Mouse (Mus musculus): Measurements from ENCODE around the gene Asb15. TPM values are rescaled to one million over a fixed set of nuclear protein-coding genes. Genes with fewer than 3 reads are reported as not detected.

Asb15 gene
- total RNA-seq, 1 experiment = not detected

- no peak for DNase-seq (ENCODE audit: low read depth, low spot score)
- in situ Hi-C loops (cut with MboI; ENCODE audit: low sequenced_read_pairs in 2 of 2, unreplicated experiment in 2 of 2) = no loop called here
- no peaks in the 10 kb centered on the region for H3K4me1 ChIP-seq (ENCODE audit: control insufficient read depth in 2 of 2, insufficient read depth in 2 of 2, low read length in 2 of 2, poor library complexity in 1 of 2)
Measured at GRCm38 (mm10) chr6:24573319-24573718, 45.4 kb downstream of the Asb15 start.

GRCm38 (mm10) chr6:24583456-24583855 lies 55.5 kb downstream of the Asb15 start:
- Histone ChIP-seq H3K4me1 (ENCODE audit: control insufficient read depth in 2 of 2, insufficient read depth in 2 of 2, low read length in 2 of 2, poor library complexity in 1 of 2) (no peaks in the 10 kb centered on the region), H3K36me3 (ENCODE audit: control insufficient read depth, insufficient read depth, low read length, poor library complexity, severe bottlenecking) (no peaks in the 10 kb centered on the region), H3K9ac (ENCODE audit: insufficient read depth, low read depth, low read length, poor library complexity, severe bottlenecking) (no peak overlapping the region), H3K9me3 (ENCODE audit: control insufficient read depth, insufficient read depth, low read depth, low read length) (no peaks in the 10 kb centered on the region), H3K4me3 (ENCODE audit: insufficient read depth in 1 of 2, low read depth in 1 of 2, low read length in 2 of 2, poor library complexity in 1 of 2, severe bottlenecking in 1 of 2) (no peak overlapping the region), H3K27ac (ENCODE audit: insufficient read depth, low read depth, low read length, poor library complexity, severe bottlenecking) (no peak overlapping the region)
- in situ Hi-C loops (cut with MboI; ENCODE audit: low sequenced_read_pairs in 2 of 2, unreplicated experiment in 2 of 2) = no loop called here
- no peak for TF ChIP-seq MAFK (IDR thresholded peaks at IDR 0.05; ENCODE audit: insufficient read depth, low read depth, low read length)
- TF ChIP-seq CHD2 (IDR thresholded peaks at IDR 0.05; ENCODE audit: low read depth, low read length) = no peak
- TF ChIP-seq ZC3H11A (IDR thresholded peaks at IDR 0.05; ENCODE audit: borderline replicate concordance, low read depth, low read length) = no peak
- TF ChIP-seq ZNF384 (IDR thresholded peaks at IDR 0.05; ENCODE audit: low read depth, low read length) = no peak
- no peak for TF ChIP-seq HCFC1 (IDR thresholded peaks at IDR 0.05; ENCODE audit: borderline replicate concordance, insufficient read depth, low read length)
- no peak for DNase-seq (ENCODE audit: low read depth, low spot score)

More at GRCm38 (mm10) chr6:24573319-24573718, 45.4 kb downstream of the Asb15 start:
- Histone ChIP-seq H3K4me3 (ENCODE audit: insufficient read depth in 1 of 2, low read depth in 1 of 2, low read length in 2 of 2, poor library complexity in 1 of 2, severe bottlenecking in 1 of 2) (no peak overlapping the region), H3K9ac (ENCODE audit: insufficient read depth, low read depth, low read length, poor library complexity, severe bottlenecking) (no peak overlapping the region), H3K27ac (ENCODE audit: insufficient read depth, low read depth, low read length, poor library complexity, severe bottlenecking) (no peak overlapping the region), H3K36me3 (ENCODE audit: control insufficient read depth, insufficient read depth, low read length, poor library complexity, severe bottlenecking) (no peaks in the 10 kb centered on the region), H3K9me3 (ENCODE audit: control insufficient read depth, insufficient read depth, low read depth, low read length) (no peaks in the 10 kb centered on the region)
- TF ChIP-seq MAFK (IDR thresholded peaks at IDR 0.05; ENCODE audit: insufficient read depth, low read depth, low read length) (no peak), ZNF384 (IDR thresholded peaks at IDR 0.05; ENCODE audit: low read depth, low read length) (no peak), HCFC1 (IDR thresholded peaks at IDR 0.05; ENCODE audit: borderline replicate concordance, insufficient read depth, low read length) (no peak), CHD2 (IDR thresholded peaks at IDR 0.05; ENCODE audit: low read depth, low read length) (no peak), ZC3H11A (IDR thresholded peaks at IDR 0.05; ENCODE audit: borderline replicate concordance, low read depth, low read length) (no peak)

- H3K9ac ChIP-seq (ENCODE audit: insufficient read depth, low read depth, low read length, poor library complexity, severe bottlenecking) = no peak overlapping the region
- TF ChIP-seq CHD2 (IDR thresholded peaks at IDR 0.05; ENCODE audit: low read depth, low read length) = no peak
- no peak for TF ChIP-seq MAFK (IDR thresholded peaks at IDR 0.05; ENCODE audit: insufficient read depth, low read depth, low read length)
- no peak for TF ChIP-seq ZC3H11A (IDR thresholded peaks at IDR 0.05; ENCODE audit: borderline replicate concordance, low read depth, low read length)
- no peak for TF ChIP-seq HCFC1 (IDR thresholded peaks at IDR 0.05; ENCODE audit: borderline replicate concordance, insufficient read depth, low read length)
- TF ChIP-seq ZNF384 (IDR thresholded peaks at IDR 0.05; ENCODE audit: low read depth, low read length) = no peak
- no peak overlapping the region for H3K27ac ChIP-seq (ENCODE audit: insufficient read depth, low read depth, low read length, poor library complexity, severe bottlenecking)
- DNase-seq (ENCODE audit: low read depth, low spot score) = no peak
- H3K36me3 ChIP-seq (ENCODE audit: control insufficient read depth, insufficient read depth, low read length, poor library complexity, severe bottlenecking) = no peaks in the 10 kb centered on the region
- H3K4me3 ChIP-seq (ENCODE audit: insufficient read depth in 1 of 2, low read depth in 1 of 2, low read length in 2 of 2, poor library complexity in 1 of 2, severe bottlenecking in 1 of 2) = no peak overlapping the region
- no peaks in the 10 kb centered on the region for H3K4me1 ChIP-seq (ENCODE audit: control insufficient read depth in 2 of 2, insufficient read depth in 2 of 2, low read length in 2 of 2, poor library complexity in 1 of 2)
- in situ Hi-C loops (cut with MboI; ENCODE audit: low sequenced_read_pairs in 2 of 2, unreplicated experiment in 2 of 2) = no loop called here
- H3K9me3 ChIP-seq (ENCODE audit: control insufficient read depth, insufficient read depth, low read depth, low read length) = no peaks in the 10 kb centered on the region
Measured at GRCm38 (mm10) chr6:24585431-24586310, 57.7 kb downstream of the Asb15 start.

GRCm38 (mm10) chr6:24586885-24587284 lies 58.9 kb downstream of the Asb15 start:
- Histone ChIP-seq H3K27ac (ENCODE audit: insufficient read depth, low read depth, low read length, poor library complexity, severe bottlenecking) (no peak overlapping the region), H3K9me3 (ENCODE audit: control insufficient read depth, insufficient read depth, low read depth, low read length) (no peaks in the 10 kb centered on the region), H3K4me3 (ENCODE audit: insufficient read depth in 1 of 2, low read depth in 1 of 2, low read length in 2 of 2, poor library complexity in 1 of 2, severe bottlenecking in 1 of 2) (no peak overlapping the region), H3K36me3 (ENCODE audit: control insufficient read depth, insufficient read depth, low read length, poor library complexity, severe bottlenecking) (no peaks in the 10 kb centered on the region), H3K9ac (ENCODE audit: insufficient read depth, low read depth, low read length, poor library complexity, severe bottlenecking) (no peak overlapping the region), H3K4me1 (ENCODE audit: control insufficient read depth in 2 of 2, insufficient read depth in 2 of 2, low read length in 2 of 2, poor library complexity in 1 of 2) (no peaks in the 10 kb centered on the region)
- no peak for TF ChIP-seq MAFK (IDR thresholded peaks at IDR 0.05; ENCODE audit: insufficient read depth, low read depth, low read length)
- no peak for TF ChIP-seq HCFC1 (IDR thresholded peaks at IDR 0.05; ENCODE audit: borderline replicate concordance, insufficient read depth, low read length)
- TF ChIP-seq CHD2 (IDR thresholded peaks at IDR 0.05; ENCODE audit: low read depth, low read length) = no peak
- TF ChIP-seq ZNF384 (IDR thresholded peaks at IDR 0.05; ENCODE audit: low read depth, low read length) = no peak
- no peak for TF ChIP-seq ZC3H11A (IDR thresholded peaks at IDR 0.05; ENCODE audit: borderline replicate concordance, low read depth, low read length)
- in situ Hi-C loops (cut with MboI; ENCODE audit: low sequenced_read_pairs in 2 of 2, unreplicated experiment in 2 of 2) = no loop called here
- DNase-seq (ENCODE audit: low read depth, low spot score) = no peak
